Mouse (Mus musculus): ENCODE results near the gene Ddx24.

Ddx24 gene

GRCm38 (mm10) chr12:103389348-103389727 lies 36.3 kb downstream of the Ddx24 start:
- DNase-seq (ENCODE audit: low spot score): no peak

- peak; percentile 95 for DNase-seq (ENCODE audit: low spot score)
Observed at GRCm38 (mm10) chr12:103388505-103389347, 36.9 kb downstream of the Ddx24 start, which contains the start of gene Otub2. TSS of gene Otub2 (plus strand) at chr12:103388682.

GRCm38 (mm10) chr12:103380226-103380625 lies 45.4 kb downstream of the Ddx24 start:
- no peak for DNase-seq (ENCODE audit: low spot score)

GRCm38 (mm10) chr12:103376774-103377173 lies 48.9 kb downstream of the Ddx24 start:
- DNase-seq (ENCODE audit: low spot score): no peak

- no peak for DNase-seq (ENCODE audit: low spot score)
Observed at GRCm38 (mm10) chr12:103376124-103376523, 49.5 kb downstream of the Ddx24 start.

GRCm38 (mm10) chr12:103373530-103374236 lies 51.9 kb downstream of the Ddx24 start:
- no peak for DNase-seq (ENCODE audit: low spot score)

- DNase-seq (ENCODE audit: low spot score): peak; percentile 62
Observed at GRCm38 (mm10) chr12:103371711-103372110, 53.9 kb downstream of the Ddx24 start.

- no peak for DNase-seq (ENCODE audit: low spot score)
Observed at GRCm38 (mm10) chr12:103370861-103371260, 54.8 kb downstream of the Ddx24 start.

- DNase-seq (ENCODE audit: low spot score): no peak
Observed at GRCm38 (mm10) chr12:103368777-103369176, 56.9 kb downstream of the Ddx24 start.

GRCm38 (mm10) chr12:103368326-103368669 lies 57.3 kb downstream of the Ddx24 start:
- no peak for DNase-seq (ENCODE audit: low spot score)

GRCm38 (mm10) chr12:103367620-103368325 lies 57.9 kb downstream of the Ddx24 start:
- DNase-seq (ENCODE audit: low spot score): peak; percentile 82

GRCm38 (mm10) chr12:103367171-103367570 lies 58.5 kb downstream of the Ddx24 start:
- DNase-seq (ENCODE audit: low spot score): peak; percentile 46

- no peak for DNase-seq (ENCODE audit: low spot score)
Observed at GRCm38 (mm10) chr12:103362336-103362735, 63.3 kb downstream of the Ddx24 start.

GRCm38 (mm10) chr12:103361539-103362307 lies 63.9 kb downstream of the Ddx24 start:
- no peak for DNase-seq (ENCODE audit: low spot score)

GRCm38 (mm10) chr12:103360812-103361211 lies 64.8 kb downstream of the Ddx24 start:
- DNase-seq (ENCODE audit: low spot score): no peak

GRCm38 (mm10) chr12:103358951-103359801 lies 66.5 kb downstream of the Ddx24 start:
- DNase-seq (ENCODE audit: low spot score): no peak

- no peak for DNase-seq (ENCODE audit: low spot score)
Observed at GRCm38 (mm10) chr12:103358216-103358615, 67.4 kb downstream of the Ddx24 start.
